Mouse (Mus musculus): ENCODE results near the gene Hs6st3. TPM values are rescaled to one million over a fixed set of nuclear protein-coding genes. Genes with fewer than 3 reads are reported as not detected.
A peak's percentile ranks its signal among the peaks of the same experiment; 100 is the strongest.

The Hs6st3 gene
- total RNA-seq (2021) = 1 to 10 TPM; 1.4 to 1.6 TPM
- long read RNA-seq, experiment 1 = 0 reads
- long read RNA-seq, experiment 2 = 0 reads

DNA sequence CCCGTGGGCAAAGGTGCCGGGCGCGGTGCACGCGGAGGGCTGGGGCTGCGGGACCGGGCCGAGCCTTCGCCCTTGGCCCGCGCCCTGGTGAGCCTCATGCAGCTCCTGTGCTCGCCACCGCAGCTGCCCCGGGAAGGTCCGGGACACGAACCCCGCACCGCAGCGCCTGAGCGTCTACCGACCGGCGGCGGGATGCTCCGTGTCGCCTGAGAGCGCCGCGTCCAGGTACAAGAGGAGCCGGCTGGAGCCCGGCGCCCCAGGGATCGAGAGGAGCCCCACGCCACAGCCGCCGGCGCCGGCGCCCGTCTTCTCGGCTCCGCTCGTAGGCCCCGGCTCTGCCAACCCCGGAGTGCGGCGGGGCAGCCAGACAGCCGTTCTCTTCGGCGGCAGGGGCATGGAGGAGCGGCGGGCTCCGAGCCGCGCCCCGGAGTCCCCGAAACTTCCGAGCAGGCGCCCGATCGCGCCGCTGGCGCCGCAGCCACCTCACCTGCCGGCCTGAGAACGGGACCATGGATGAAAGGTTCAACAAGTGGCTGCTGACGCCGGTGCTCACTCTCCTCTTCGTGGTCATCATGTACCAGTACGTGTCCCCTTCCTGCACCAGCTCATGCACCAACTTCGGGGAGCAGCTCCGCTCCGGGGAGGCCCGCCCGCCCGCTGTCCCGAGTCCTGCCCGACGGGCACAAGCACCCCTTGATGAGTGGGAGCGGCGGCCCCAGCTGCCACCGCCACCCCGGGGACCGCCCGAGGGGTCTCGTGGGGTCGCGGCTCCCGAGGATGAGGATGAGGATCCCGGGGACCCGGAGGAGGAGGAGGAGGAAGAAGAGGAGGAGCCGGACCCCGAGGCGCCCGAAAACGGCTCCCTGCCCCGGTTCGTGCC, at the start of gene Hs6st3:
Hs6st3 (plus strand) TSS at position 436 of the 880 bp plus-strand sequence.
- peak; percentile 40 for DNase-seq

DNA sequence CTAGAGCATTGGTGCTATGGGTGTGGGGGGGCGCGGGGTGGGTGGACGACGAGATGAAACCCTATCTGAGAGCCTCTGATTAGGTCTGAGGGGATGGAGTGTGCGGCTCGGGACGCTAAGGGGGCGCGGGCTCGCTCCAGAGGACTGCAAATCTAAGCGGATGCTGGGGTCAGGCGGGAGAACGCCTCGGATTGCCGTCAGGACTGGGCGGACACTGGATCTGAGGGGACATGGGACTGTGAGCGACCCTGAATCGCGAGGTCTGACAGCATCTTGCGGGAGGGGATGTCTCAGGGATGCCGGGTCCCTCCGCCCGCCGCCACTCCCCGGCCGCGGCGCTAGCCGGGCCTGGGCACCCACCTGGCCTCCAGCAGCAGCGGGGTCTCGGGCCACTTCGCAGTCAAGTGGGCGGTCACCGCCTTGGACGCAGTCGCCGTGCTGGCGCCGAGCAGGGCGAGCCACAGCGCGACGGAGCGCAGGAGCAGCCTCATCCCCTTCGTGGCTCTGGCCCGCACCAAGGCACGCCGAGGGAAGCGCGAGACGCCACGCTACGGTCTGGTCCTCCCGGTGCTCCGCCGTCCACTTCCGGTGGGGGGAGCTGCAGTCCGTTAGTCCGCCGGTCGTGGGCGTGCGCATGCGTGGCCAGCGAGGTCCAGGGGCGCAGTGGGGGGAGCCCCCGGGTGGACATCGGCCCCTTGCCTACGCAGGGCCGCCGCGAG, 39.1 kb upstream of the Hs6st3 start, which contains the start of gene Uggt2:
Uggt2 (minus strand) TSS at position 580 of the 719 bp plus-strand sequence.
- DNase-seq = peak; percentile 90

- DNase-seq = no peak
These were observed 38.6 kb upstream of the Hs6st3 start for GRCm38 (mm10) chr14:119099570-119099891.

DNA sequence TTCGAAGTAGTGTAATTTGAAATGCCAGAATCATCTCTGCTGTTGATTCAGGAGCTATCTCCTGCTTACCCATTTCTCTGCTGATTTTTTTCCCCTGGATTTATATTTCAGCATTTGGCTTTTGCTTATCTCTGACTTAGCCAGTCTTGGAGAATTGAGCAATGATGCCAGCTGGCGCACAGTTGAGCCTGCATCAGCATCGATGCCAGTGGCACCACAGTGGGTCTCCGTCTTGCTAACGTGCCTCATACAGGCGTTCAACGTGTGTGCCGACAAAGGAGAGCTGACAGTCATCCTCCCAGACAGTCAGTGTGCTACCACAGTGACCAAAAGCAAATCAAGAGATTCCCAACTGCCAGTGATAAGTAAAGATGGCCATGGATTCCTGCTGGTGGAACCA, 30.6 kb upstream of the Hs6st3 start:
- DNase-seq = no peak

DNA sequence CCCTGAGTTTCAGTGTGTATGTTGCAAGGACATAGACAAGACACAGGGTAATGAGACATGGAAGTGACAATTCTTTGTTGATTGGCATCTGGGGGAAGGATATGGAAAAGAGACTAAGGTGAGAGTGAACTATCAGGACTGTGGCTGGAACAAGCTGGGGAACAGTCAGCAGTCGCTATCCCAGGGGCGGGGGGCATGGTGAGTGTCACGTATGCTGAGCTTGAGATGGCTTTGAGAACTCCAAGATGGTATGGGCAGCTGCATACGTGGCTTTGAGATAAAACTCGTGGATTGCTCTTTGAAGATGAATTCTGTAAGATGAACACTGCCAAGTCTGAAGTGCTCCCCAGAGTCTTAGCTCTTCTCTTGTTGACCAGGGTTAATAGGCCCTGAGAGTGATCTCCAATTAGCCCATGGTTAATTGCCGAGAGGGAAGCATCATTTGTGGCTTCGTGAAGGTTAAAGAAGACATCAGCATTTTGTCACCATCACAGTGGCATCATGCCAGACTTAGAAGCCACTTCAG, 29.3 kb upstream of the Hs6st3 start:
- no peak for DNase-seq

- DNase-seq = no peak
These were observed 28.3 kb upstream of the Hs6st3 start for GRCm38 (mm10) chr14:119109776-119110218.

DNA sequence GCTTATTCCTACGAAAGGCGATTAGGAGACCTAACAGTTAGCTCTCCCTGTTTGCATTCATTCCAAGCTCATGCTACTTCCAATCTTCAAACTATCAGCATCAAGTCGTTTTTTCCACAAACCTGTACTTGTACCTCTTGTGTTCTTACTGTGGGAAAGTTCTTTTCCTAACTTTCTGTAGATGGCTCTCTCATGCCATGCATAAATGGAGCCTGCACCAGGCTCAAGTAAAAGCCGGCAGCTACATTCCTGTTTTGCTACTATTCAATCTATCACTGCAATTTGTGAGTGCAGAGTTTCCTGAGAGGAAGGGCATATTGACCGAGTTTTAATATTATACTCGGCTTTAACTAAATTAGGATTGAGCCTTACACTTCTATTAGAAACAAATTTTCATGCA, 25.6 kb upstream of the Hs6st3 start:
- DNase-seq = no peak

GRCm38 (mm10) chr14:119123582-119123981, 14.6 kb upstream of the Hs6st3 start:
- peak; percentile 6 for DNase-seq

DNA sequence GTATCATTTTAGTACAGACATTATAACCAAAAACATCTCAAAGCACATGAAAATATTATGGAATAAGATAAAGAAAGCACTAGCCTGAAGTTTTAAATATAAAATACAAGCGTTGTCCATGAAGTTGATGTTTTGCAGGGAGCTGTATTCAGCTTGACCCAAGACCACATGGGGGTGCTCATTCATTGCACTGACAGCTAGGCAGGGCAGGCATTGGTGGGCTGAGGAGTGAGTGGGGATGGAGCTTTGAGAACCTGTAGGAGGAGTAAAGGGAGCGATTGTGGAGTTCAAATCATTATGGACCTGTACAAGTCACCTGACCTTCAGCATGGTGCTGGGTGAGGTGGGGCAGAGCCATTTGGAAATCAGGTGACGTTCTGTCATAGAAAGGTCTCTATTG, 14.1 kb upstream of the Hs6st3 start:
- DNase-seq = peak; percentile 30

DNA sequence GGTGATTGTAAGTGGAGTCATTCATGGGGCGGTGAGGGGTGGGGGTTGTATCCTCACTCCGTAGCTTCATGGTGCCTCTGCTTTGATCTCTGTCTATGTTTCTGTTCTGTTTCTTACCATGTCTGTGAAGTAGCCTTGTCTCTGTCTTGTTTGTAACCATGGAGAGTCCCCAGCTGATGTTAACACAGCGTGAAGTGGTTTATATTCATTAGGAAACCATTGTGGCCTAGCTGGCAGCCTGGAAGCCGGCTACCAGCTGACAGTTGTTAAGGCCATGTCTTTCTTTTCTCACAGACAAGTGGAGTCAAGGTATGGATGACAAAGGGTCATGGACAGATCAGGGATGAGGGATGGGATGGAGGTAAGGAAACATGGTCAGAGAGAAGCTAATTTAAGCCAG, 12.3 kb upstream of the Hs6st3 start:
- DNase-seq = no peak

DNA sequence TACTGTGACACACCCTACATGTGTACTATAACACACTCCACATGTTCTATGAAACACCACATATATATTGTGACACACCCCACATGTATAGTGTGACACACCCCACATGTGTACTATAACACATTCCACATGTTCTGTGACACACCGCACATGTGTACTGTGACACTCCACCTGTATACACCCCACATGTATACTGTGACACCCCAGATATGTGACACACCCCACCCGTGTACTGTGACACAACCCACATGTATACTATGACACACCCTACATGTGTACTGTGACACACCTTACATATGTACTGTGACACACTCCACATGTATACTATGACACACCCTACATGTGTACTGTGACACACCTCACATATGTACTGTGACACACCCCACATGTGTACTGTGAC, 10.8 kb upstream of the Hs6st3 start:
- no peak for DNase-seq

- peak; percentile 80 for DNase-seq
These were observed 632 bp upstream of the Hs6st3 start for GRCm38 (mm10) chr14:119137512-119137905.

DNA sequence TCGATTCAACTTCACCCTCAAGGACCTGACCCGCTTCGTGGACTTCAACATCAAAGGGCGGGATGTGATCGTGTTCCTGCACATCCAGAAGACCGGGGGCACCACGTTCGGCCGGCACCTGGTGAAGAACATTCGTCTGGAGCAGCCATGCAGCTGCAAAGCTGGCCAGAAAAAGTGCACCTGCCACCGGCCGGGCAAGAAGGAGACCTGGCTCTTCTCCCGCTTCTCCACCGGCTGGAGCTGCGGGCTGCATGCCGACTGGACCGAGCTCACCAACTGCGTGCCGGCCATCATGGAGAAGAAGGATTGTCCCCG, 602 bp downstream of the Hs6st3 start:
- DNase-seq = peak; percentile 29

DNA sequence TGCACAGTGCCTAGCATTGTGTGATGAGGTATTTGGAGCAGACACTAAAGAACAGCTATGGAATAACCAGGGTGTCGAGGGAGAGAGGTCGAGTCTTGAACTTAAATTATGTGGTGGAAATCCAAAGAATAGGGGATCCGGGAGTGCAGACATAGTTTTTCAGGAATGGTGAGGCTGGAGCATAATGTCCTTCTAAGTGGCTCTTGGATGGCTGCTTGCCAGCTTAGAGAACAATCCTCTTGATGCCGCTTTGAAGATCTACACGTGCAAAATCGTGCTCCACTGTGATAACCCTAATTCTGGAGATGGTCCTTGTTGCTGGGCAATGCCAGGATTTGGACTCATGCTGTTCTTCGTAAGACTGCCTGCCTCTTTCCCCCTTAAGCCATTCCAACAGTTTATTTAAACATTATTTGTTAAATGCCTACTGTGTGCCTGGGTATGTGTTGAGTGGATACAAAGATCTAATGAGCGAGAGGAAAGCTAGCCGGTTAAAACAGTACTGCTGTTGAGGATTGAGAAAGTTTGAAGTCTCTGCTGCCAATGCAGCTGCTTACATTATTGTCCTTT, 1.3 kb downstream of the Hs6st3 start:
- DNase-seq = no peak

- DNase-seq = no peak
These were observed 14.9 kb downstream of the Hs6st3 start for GRCm38 (mm10) chr14:119153088-119153487.

DNA sequence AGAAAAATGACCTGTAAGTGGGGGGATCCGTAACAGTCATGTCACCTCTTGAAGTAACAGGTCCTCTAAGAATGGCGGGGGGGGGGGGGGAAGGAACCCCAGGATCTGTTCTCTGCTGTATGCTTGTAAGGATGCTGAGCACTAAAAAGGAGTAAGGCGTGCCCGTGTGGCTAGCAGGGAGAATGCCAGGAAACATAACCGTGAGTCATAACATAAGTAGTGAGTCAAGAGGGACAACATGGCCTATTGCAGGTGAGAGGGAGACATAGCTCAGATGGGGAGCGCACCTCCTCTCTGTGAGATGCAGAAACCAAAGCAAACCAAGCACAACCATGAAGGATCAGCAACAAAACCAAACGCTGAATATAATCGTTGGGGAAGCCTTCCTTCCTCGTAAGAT, 55.8 kb downstream of the Hs6st3 start:
- DNase-seq = no peak

GRCm38 (mm10) chr14:119203508-119203907, 65.4 kb downstream of the Hs6st3 start:
- DNase-seq = no peak

DNA sequence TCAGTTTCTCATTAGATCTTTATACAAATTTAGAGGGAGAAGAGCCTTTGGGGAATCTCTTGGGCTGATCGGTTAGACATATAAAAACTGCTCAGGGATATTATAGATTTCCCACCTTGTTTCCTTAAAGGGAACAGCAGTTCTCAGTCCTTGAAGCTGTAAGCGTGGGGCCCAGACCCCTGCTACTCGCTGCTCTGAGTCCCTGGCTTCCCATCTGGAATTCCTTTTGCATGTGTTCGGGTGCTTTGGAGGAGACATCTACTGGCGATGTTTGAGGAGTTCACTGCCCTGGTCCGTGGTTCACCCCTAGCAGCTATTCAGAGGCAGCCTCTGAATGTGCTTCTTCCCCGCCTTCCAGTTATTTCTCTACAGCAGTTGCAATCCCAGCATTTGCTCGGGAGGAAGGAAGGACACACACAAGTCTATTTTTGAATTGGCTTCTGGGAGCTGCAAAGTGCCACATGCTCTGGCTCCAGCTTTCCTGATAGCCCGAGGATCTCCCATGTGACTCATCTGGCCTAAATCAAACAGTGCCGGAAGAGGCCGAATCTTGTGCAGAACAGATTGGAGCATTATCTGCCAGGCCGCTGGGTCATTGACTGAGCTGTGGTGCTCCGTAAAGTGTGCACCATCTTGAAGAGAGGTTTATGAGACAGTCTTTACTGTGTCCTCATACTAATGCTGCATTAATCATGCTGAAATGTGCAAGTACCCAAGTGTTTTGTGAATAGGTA, 77.6 kb downstream of the Hs6st3 start:
- DNase-seq = no peak

DNA sequence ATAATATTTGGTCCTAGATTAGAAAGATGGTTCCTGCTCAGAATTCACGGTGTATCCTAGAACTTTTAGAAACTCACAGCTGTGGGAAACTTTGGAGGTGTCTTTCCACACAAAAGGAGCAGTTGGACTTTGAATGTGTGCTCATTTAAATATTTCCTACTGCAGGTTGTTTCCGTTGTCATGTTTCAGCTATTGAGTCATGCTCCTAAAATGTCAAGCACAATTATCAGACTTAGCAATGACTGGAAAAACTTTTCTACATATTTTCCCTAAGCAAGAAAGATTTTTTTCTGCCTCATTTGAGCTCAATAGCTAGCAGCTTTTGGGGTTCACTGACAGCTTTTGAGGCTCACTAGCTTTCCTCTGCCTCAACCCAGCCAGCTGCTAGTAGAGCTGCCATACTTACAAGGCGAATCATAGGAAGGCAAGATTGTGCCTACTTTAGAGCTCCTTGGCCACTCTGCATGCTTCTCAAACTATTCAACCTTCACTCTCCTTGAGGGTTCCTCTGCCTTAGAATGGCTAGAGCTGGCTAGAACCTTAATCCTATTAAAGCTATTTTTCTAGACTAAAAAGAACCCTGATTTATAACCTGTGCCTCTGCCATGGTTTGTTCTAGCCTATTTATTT, 89.7 kb downstream of the Hs6st3 start:
- no peak for DNase-seq

DNA sequence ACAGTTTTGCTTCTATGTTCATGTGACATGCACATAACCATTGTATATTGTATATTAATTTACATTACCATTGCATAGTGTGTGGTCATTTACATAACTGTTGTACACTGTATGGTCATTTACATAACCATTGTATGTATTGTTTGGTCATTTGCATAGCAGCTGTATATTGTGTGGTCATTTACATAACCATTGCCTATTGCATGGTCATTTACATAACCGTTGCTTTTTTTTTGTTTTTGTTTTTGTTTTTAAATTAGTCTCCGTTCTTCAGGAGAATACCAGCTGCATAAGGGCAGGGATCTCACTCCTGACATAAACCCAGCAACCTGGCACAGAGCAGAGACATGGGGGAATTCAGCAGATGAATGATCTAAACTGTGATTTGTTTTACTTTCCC, 95.5 kb downstream of the Hs6st3 start:
- no peak for DNase-seq

DNA sequence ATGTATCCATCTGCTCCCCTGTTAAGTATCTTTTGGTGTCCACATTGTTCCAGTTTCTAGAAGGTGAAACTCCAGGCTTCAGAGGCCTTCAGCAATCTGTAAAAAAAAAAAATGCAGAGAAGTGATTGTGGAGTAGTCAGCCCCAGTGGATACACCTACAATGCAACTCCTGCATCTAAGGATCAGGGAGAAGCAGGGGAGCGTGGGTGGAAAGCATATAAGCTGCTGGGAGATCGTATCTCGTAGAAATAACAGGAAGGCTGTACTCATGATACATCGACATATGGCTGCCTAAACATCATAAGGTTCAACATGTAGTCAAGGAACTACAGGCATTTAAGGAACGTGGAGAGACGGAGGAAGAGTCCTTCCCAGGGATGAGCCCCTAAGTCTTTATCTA, 109.0 kb downstream of the Hs6st3 start:
- no peak for DNase-seq

Data from adrenal gland, postnatal 10 days (tissue).